Mouse (Mus musculus) hindbrain, embryonic 14.5 days (tissue): ENCODE results near the gene Stoml1. TPM values are rescaled to one million over a fixed set of nuclear protein-coding genes. Genes with fewer than 3 reads are reported as not detected.

Source experiments
- ATAC-seq: fragments of 200-750 bp; cut with Nextera tagmentation; 2 replicates; pipeline ENCODE4 v1.8.0; 2017; ENCODE audit warnings: moderate number of reproducible peaks, mild to moderate bottlenecking, moderate TSS enrichment, moderate library complexity; ENCODE audit not compliant: low FRiP score
- DNase-seq: peaks from one replicate; pipeline ENCODE4 v3.0.0-alpha.2; 2015; ENCODE audit warnings: low spot score
- H3K27ac ChIP-seq: fragments of 300-500 bp; sonication (generic); 2 replicates; pipeline ENCODE4 v1.5.1; 2014; ENCODE audit warnings: mild to moderate bottlenecking, moderate library complexity
- H3K27me3 ChIP-seq: fragments of 300-500 bp; sonication (generic); 2 replicates; pipeline ENCODE4 v1.6.1; 2014; ENCODE audit warnings: mild to moderate bottlenecking, low read length, mixed read lengths; ENCODE audit not compliant: control insufficient read depth, insufficient read depth
- H3K36me3 ChIP-seq: fragments of 300-500 bp; sonication (generic); replicated peaks from 2 replicates; pipeline ENCODE4 v1.6.1; 2014; ENCODE audit not compliant: control insufficient read depth, insufficient read depth
- H3K4me1 ChIP-seq: fragments of 300-500 bp; sonication (generic); replicated peaks from 2 replicates; pipeline ENCODE4 v1.6.1; 2014; ENCODE audit warnings: antibody characterized with exemption, low read length, mixed read lengths; ENCODE audit not compliant: control insufficient read depth, insufficient read depth
- H3K4me2 ChIP-seq: fragments of 300-500 bp; sonication (generic); replicated peaks from 2 replicates; pipeline ENCODE4 v1.6.1; 2014; ENCODE audit warnings: mild to moderate bottlenecking, moderate library complexity
- H3K4me3 ChIP-seq: fragments of 300-500 bp; sonication (generic); replicated peaks from 2 replicates; pipeline ENCODE4 v1.5.1; 2014; ENCODE audit warnings: mild to moderate bottlenecking, low read length
- H3K9ac ChIP-seq: fragments of 300-500 bp; sonication (generic); 2 replicates; pipeline ENCODE4 v1.6.1; 2014
- H3K9me3 ChIP-seq: fragments of 300-500 bp; sonication (generic); 2 replicates; pipeline ENCODE4 v1.6.1; 2016; ENCODE audit warnings: low read length; ENCODE audit not compliant: control insufficient read depth
- WGBS: fragments of 180-500 bp; shearing (Covaris S2); extraction: QIAGEN DNeasy Blood & Tissue Kit; methylation state at CpG from one replicate; pipeline ENCODE4 v1.1.7; 2014; 5-methylcytosine and 5-hydroxymethylcytosine counted together
- polyA plus RNA-seq: library from polyadenylated mRNA; unstranded; fragments of >200 nt; fragmentation: Nextera tagmentation; extraction: Ambion mirVana; gene quantifications from 2 replicates; pipeline ENCODE4 v1.2.1, GENCODE M21; 2014

Stoml1 gene
- 103 TPM in 2 replicates for polyA plus RNA-seq

DNA sequence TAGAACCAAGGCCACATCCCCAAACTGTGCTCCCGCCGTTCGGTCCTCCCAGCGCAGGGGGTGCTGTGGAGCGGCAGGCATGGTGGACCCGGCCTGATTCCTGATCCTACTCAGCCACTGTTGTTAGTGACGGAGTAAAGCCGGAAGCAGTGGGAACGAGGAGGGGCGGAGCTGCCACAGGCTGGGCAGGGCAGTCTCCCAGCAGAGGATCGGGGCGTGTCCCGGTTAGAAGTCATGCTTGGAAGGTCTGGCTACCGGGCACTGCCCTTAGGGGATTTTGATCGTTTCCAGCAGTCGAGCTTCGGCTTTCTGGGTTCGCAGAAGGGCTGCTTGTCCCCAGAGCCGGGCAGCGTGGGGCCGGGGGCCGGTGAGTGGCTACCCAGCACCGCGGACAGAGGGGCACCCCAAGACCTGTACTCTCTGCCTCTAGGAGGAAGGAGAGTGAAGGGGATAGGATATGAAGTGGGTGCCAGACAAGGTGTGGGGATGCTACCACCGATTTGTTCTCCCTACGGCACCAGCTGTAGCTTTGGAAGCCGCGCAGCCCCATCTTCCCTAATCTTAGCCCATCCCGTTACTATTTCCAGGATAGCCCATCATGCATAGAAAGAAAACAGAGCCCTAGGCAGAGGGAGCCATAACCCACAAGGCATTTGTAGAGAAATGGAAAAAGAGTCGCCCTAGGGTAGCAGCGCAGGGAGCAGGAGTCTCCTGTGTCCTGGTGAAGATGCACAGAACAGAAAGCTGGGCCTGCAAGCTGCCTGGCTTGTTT, at the start of gene Stoml1:
TSS of gene Stoml1 (plus strand) at position 132 of the 772 bp plus-strand sequence.
- under 1% methylated on average over 31 of the region's 31 CpGs for WGBS
- H3K4me2 ChIP-seq: peak within 1 kb of the TSS; percentile 71
- H3K4me1 ChIP-seq: peaks cover 11% of the 10 kb centered on the region
- H3K27ac ChIP-seq: peak within 1 kb of the TSS; percentile 80
- H3K9ac ChIP-seq: peak within 1 kb of the TSS; percentile 93
- H3K4me3 ChIP-seq: peak within 1 kb of the TSS; percentile 86
- ATAC-seq (peak; percentile 96), DNase-seq (peak; percentile 92)
- H3K9me3 ChIP-seq: no peaks in the 10 kb centered on the region
- H3K36me3 ChIP-seq: peaks cover 28% of the 10 kb centered on the region
- no peaks in the 10 kb centered on the region for H3K27me3 ChIP-seq

- peak within 1 kb of the TSS; percentile 31 for H3K4me3 ChIP-seq
- H3K4me2 ChIP-seq: peak within 1 kb of the TSS; percentile 53
- peaks cover 64% of the 10 kb centered on the region for H3K27me3 ChIP-seq
- DNase-seq: peak; percentile 75
- H3K4me1 ChIP-seq: peaks cover 21% of the 10 kb centered on the region
- H3K27ac ChIP-seq: peak within 1 kb of the TSS; percentile 72
- peak; percentile 64; the same call in 1 of the 2 replicates for ATAC-seq
- WGBS: 2% methylated on average over 42 of the region's 42 CpGs
- H3K9me3 ChIP-seq: no peaks in the 10 kb centered on the region
- H3K36me3 ChIP-seq: no peaks in the 10 kb centered on the region
- peak within 1 kb of the TSS; percentile 51 for H3K9ac ChIP-seq
These were observed 49.2 kb upstream of the Stoml1 start, which contains the start of the genes Islr and Islr2 for GRCm38 (mm10) chr9:58203516-58204447. Gene Islr, minus strand, starts transcription at chr9:58204306. Gene Islr2, minus strand, starts transcription at chr9:58204319.

GRCm38 (mm10) chr9:58204448-58205000, 48.4 kb upstream of the Stoml1 start:
- H3K36me3 ChIP-seq: no peaks in the 10 kb centered on the region
- WGBS: 5% methylated on average over 18 of the region's 18 CpGs
- H3K27ac ChIP-seq: peak overlapping the region; percentile 41; the same call in 1 of the 2 replicates
- H3K9me3 ChIP-seq: no peaks in the 10 kb centered on the region
- peaks cover 14% of the 10 kb centered on the region; the same call in 1 of the 2 replicates for H3K4me1 ChIP-seq
- peak overlapping the region; percentile 53 for H3K4me2 ChIP-seq
- peak; percentile 87 for DNase-seq
- H3K9ac ChIP-seq: peak overlapping the region; percentile 51; the same call in 1 of the 2 replicates
- peaks cover 56% of the 10 kb centered on the region for H3K27me3 ChIP-seq
- peak overlapping the region; percentile 31 for H3K4me3 ChIP-seq
- ATAC-seq: peak; percentile 55; the same call in 1 of the 2 replicates

GRCm38 (mm10) chr9:58206013-58206412, 47.0 kb upstream of the Stoml1 start:
- no peak for DNase-seq
- WGBS: 64% methylated on average over 7 of the region's 7 CpGs
- Histone ChIP-seq H3K4me3 (no peak overlapping the region), H3K27me3 (peaks cover 41% of the 10 kb centered on the region), H3K4me2 (no peak overlapping the region), H3K9me3 (no peaks in the 10 kb centered on the region), H3K9ac (no peak overlapping the region), H3K36me3 (no peaks in the 10 kb centered on the region), H3K4me1 (peaks cover 13% of the 10 kb centered on the region; the same call in 1 of the 2 replicates), H3K27ac (no peak overlapping the region)
- no peak for ATAC-seq

DNA sequence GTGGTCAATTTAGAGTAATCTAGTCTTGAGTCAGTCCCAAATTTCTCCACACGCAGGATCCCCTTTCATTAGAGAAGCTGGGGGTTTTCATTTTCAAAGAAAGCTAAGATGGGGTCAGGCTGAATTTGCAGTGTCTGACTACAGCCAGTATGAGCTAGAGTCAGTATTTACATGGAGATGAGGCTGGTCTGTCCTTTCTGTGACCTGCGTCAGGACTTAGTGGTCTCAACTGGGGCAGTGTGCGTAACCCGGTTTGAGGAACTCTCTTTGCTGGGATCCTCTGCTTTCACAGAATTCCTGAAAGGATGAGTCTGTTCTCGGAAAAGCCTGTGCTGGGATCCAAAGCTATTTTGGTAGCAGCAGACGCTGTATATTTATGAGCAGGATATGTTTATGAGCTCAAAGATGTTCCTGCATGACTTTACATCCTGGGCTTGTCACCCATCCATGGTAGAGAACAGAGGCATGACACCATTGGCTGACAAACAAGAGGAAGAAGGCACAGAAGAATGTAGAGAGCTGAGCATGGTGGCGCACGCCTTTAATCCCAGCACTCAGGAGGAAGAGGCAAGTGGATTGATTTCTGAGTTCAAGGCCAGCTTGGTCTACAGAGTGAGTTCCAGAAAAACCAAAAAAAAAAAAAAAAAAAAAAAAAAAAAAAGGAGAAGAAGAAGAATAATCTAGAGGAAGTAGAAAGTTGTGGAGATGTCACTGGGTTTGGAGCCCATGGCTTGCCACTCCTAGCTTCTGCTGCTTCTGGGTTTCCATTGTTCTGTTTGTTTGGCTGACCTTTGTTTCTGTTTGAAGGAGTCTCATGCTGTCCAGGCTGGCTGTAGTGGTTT, 43.3 kb upstream of the Stoml1 start:
- Histone ChIP-seq H3K4me3 (no peak overlapping the region), H3K4me2 (no peak overlapping the region), H3K27me3 (peaks cover 6% of the 10 kb centered on the region; the same call in 1 of the 2 replicates), H3K9me3 (no peaks in the 10 kb centered on the region), H3K36me3 (no peaks in the 10 kb centered on the region), H3K4me1 (0 out of 2 replicates have a peak, but pooled peaks cover 6% of the 10 kb centered on the region), H3K9ac (no peak overlapping the region), H3K27ac (no peak overlapping the region)
- no peak for ATAC-seq
- no peak for DNase-seq
- 72% methylated on average over 8 of the region's 8 CpGs for WGBS

- Histone ChIP-seq H3K9me3 (no peaks in the 10 kb centered on the region), H3K4me3 (no peak overlapping the region), H3K9ac (no peak overlapping the region), H3K4me2 (no peak overlapping the region), H3K4me1 (0 out of 2 replicates have a peak, but pooled peaks cover 6% of the 10 kb centered on the region), H3K27ac (no peak overlapping the region), H3K36me3 (no peaks in the 10 kb centered on the region), H3K27me3 (no peaks in the 10 kb centered on the region)
- no peak for ATAC-seq
- DNase-seq: no peak
- WGBS: 90% methylated on average over 2 of the region's 2 CpGs
These were observed 42.7 kb upstream of the Stoml1 start for GRCm38 (mm10) chr9:58210304-58210627.

GRCm38 (mm10) chr9:58213377-58213776, 39.6 kb upstream of the Stoml1 start:
- no peak for ATAC-seq
- no peak for DNase-seq
- H3K27me3 ChIP-seq: no peaks in the 10 kb centered on the region
- no peaks in the 10 kb centered on the region for H3K9me3 ChIP-seq
- no peak overlapping the region for H3K27ac ChIP-seq
- 76% methylated on average over 5 of the region's 5 CpGs for WGBS
- H3K9ac ChIP-seq: no peak overlapping the region
- H3K4me1 ChIP-seq: no peaks in the 10 kb centered on the region
- no peak overlapping the region for H3K4me2 ChIP-seq
- H3K36me3 ChIP-seq: no peaks in the 10 kb centered on the region
- no peak overlapping the region for H3K4me3 ChIP-seq

DNA sequence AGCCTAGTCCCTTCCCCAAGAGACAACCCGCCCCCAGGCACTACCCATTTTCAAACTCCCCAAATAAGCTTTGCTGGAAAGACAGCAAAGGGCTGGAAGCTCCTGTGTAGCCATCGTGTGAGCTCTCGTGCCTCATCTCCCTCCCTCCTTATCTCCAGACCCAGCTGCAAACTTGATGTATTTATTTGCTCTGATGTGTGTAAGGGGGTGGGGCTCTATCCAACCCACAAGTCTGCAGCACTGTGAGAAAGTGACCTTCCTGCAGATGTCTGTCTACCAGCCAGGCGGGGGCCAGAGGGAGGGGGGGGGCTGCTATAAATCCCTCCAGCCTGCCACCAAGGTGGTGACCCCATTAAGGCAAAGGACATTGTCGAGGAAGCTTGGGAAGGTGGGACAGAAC, 39.1 kb upstream of the Stoml1 start:
- no peak for ATAC-seq

More for the DNA sequence above, 39.1 kb upstream of the Stoml1 start:
- Histone ChIP-seq H3K36me3 (no peaks in the 10 kb centered on the region), H3K4me2 (no peak overlapping the region), H3K4me3 (no peak overlapping the region), H3K27me3 (no peaks in the 10 kb centered on the region), H3K27ac (no peak overlapping the region), H3K4me1 (no peaks in the 10 kb centered on the region), H3K9me3 (no peaks in the 10 kb centered on the region), H3K9ac (no peak overlapping the region)
- DNase-seq: no peak
- 30% methylated on average over 5 of the region's 5 CpGs for WGBS
